Mouse (Mus musculus) frontal cortex, postnatal 14 days (tissue): ENCODE results near the gene Scamp4.
A peak's percentile ranks its signal among the peaks of the same experiment; 100 is the strongest.

Experiments used
- DNase-seq, 2 experiments: peaks; one replicate each; pipeline ENCODE4 v3.0.0; 2022; ENCODE audit warnings: low spot score in 2 of 2

The Scamp4 gene

GRCm38 (mm10) chr10:80653156-80653720 is 50.6 kb downstream of the Scamp4 start:
- DNase-seq, result no peak

GRCm38 (mm10) chr10:80654866-80655265 is 52.2 kb downstream of the Scamp4 start:
- no peak for DNase-seq

- no peak for DNase-seq
Measured at GRCm38 (mm10) chr10:80655406-80656129, 52.9 kb downstream of the Scamp4 start.

GRCm38 (mm10) chr10:80656130-80656862 is 53.6 kb downstream of the Scamp4 start:
- DNase-seq, result peak; percentile 90 to 91

GRCm38 (mm10) chr10:80656863-80657623 is 54.4 kb downstream of the Scamp4 start, which contains the start of gene Btbd2:
Gene Btbd2, minus strand, starts transcription at chr10:80657071.
- DNase-seq, result no peak

GRCm38 (mm10) chr10:80658194-80658840 is 55.6 kb downstream of the Scamp4 start:
- DNase-seq, result no peak

GRCm38 (mm10) chr10:80658841-80659202 is 56.1 kb downstream of the Scamp4 start:
- no peak for DNase-seq

GRCm38 (mm10) chr10:80659213-80659612 is 56.5 kb downstream of the Scamp4 start:
- peak in 1 of 2 experiments; percentile 71 for DNase-seq

GRCm38 (mm10) chr10:80661149-80661548 is 58.5 kb downstream of the Scamp4 start:
- no peak for DNase-seq

- no peak for DNase-seq
Measured at GRCm38 (mm10) chr10:80663485-80664196, 61.0 kb downstream of the Scamp4 start.

GRCm38 (mm10) chr10:80664197-80665015 is 61.7 kb downstream of the Scamp4 start:
- DNase-seq, result no peak

- no peak for DNase-seq
Measured at GRCm38 (mm10) chr10:80665016-80665380, 62.3 kb downstream of the Scamp4 start.
